Mouse (Mus musculus): ENCODE data around the gene Armc10.
"Not testable (repeated sequence)": the region's sequence is repeated elsewhere in the genome, so short reads cannot be mapped to it uniquely, and the experiment has no call there.

The Armc10 gene

DNA sequence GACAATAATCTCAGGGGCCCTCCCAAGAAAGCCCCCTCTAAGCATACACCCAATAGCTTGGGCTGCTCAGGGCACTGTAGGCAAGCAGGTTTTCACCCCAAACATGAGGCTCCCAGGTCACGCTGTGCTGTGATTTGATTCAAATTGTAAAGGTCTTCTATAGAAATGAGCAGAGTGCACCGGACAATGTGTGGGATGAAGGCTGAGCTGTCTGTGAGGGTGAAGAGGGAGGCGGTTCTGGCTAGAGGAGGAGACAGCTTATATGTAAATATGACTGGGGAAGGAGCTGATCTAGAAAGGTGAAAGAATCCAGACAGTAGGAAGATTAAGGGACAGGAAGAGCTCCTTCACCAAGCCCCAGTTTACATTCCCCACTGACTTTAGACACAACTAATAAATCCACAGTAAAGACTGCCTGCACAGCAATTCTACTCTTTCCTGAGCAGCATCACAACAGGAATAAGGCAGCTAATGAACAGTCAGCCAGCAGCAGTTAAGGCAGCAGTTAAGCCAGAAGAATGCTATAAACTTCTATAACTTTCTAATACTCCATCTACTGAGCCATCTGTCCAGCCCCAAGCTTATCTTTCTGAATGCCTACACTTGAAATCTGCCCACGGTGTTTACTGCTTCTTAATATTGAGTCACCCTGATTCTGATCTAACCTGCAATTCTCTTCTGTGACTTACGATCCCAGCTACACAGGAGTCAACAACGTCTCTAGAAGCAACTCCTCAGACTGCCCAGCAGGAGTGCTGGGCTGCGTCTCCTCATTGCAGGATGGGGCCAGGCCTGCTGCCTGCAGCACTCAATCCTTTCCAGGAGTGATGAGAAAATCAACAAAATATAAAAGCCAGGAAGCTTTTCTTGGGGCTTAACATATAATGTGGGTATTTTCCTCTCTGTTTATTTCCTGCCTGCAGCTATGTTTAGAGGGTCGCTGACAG is 21.9 kb downstream of the Armc10 start:
- no peak for DNase-seq (ENCODE audit: low spot score in 2 of 2)

DNA sequence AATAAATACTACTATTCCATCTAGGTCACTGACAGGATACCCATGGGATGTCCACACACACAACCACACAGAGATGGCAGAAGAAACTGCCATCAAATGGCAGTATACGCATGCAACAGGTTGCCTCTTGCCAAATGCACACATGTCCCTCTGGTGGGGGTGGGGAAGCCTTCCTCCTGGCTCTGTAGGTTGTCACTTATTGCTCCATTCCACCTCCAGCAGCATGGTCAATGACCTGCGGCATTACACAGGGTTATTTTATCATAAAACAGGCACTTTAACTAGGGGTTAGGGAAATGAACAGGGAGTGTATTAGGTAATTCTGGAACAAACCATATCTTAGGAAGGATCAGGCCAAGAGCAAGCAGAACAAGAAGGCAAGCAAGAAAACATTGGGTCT is 23.7 kb downstream of the Armc10 start:
- no peak for DNase-seq (ENCODE audit: low spot score in 2 of 2)

DNA sequence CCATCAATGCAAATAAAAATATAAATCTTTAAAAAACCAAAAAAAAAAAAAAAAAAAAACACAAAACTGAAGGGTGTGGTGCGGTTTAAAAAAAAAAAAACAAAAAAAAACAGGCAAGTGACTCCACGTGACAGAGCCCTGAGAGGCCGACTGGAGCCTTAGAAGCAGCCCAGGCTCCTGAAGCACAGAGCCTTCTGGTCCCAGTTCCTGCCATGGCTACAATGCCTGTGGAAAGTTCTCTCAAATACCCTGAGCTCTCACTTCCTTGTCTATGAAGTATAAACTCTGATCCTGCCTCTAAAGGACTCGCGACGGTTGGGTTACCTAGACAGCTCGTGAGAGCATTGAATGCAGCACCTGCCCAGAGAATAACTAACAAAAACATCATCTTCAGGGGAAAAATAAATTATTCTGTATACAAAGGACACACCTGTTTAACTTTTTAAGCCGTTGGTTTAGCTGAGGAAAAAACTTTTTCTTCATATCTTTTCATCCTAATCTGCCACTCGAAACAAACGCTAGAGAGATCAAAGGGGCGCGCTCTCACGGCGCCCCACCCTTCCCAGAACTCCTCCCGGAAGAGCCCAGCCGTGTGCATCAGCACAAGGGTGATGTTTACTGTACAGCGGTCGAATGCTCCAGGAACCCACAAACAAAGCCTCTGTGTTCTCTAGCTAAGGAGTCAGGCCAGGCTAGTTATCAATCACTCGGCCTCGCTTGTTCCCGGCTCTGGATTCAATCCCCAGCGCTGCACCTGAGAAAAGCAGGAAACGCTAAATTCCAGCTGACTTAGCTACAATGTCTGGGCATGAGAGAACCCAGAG is 27.4 kb downstream of the Armc10 start:
- no peak for DNase-seq (ENCODE audit: low spot score in 2 of 2)

DNA sequence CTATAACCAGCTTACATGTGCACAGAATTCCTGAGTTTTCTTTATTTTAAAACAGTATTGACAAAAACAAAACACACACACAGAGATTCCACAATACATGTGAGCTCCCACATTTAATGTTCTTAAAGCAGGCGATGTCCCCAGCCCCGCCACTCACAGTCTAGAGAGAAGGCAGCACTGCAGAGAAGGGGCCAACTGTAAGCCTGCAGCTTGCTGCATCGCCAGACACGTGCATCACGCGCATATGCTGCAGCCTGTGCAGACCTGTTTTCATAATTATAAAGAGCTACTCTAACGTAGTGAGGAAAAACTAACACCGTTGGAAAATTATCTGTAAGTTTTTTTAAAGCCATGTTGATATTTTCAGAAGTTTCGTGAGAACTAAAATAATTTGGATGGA is 28.1 kb downstream of the Armc10 start:
- DNase-seq (ENCODE audit: low spot score in 2 of 2): no peak

DNA sequence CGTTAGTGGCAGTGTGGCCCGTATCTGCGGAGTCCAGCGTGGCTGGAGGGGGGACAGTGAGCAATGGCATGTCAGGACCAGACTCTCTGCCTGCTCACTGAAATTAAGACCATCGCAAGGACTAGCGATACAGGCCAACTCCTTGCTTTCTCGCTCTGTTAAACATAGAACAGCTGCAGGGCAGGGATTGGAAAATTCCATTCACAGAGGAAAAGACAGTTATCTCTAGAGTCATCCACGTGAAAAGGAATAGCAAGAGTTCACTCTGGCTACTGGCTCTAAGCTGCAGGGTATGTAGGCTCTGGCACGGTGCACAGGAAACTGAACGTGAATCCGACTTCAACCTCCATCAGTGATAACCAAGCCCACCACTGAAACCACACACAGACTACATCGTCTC is 29.4 kb downstream of the Armc10 start:
- DNase-seq (ENCODE audit: low spot score in 2 of 2): no peak

DNA sequence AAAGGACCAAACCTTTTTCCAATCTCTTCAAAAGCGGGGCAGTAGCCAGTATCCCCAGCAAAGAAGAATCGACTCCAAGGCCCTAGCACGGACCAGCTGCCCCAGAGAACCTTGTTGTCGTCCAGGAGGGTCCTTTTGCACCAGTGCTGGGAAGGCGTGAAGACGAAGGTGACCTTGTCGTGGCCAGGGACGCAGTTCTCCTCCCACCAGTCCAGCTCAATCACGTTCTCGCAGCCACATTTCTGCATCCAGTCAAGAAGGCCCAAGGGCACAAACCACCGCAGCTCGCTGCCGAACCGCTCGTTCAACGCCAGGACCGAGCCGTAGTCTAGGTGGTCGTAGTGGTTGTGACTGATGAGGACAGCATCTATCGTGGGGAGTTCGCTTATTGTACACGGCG is 29.9 kb downstream of the Armc10 start:
- no peak for DNase-seq (ENCODE audit: low spot score in 2 of 2)

DNA sequence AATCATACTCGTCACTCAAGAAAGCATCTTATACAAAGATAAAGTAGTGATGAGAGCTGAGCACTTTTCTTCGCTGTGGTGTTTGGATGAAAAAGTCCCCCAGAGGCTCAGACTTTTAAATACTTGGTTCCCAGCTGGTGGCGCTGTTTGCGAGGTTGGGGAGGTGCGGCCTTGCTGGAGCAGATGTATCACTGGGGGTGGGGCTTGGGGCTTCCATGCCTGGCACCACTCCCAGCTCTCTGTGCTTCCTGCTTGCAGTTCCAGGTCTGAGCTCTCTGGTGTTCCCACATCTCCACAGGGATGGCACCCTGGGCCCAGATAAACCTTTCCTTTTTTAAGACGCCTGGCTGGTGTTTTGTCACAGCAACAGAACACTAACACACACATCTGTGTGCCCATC is 32.3 kb downstream of the Armc10 start:
- DNase-seq (ENCODE audit: low spot score in 2 of 2): no peak

DNA sequence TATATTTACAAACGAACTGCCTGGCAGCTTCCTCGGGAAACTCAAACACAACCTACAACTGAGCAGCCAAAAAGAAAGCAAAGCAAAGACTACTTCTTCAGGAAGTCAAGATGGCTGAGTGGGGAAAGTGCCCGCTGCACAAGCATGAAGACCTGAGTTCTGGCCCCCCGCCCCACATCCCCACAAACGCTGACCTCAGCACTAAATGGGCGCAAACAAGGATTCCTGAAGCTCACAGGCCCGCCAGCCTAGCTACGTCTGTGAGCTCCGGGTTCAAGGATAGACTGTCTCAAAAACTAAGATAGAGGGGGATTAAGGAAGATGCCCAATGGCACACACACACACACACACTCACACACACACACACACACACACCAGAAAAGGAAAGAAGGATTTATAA is 32.8 kb downstream of the Armc10 start:
- no peak for DNase-seq (ENCODE audit: low spot score in 2 of 2)

DNA sequence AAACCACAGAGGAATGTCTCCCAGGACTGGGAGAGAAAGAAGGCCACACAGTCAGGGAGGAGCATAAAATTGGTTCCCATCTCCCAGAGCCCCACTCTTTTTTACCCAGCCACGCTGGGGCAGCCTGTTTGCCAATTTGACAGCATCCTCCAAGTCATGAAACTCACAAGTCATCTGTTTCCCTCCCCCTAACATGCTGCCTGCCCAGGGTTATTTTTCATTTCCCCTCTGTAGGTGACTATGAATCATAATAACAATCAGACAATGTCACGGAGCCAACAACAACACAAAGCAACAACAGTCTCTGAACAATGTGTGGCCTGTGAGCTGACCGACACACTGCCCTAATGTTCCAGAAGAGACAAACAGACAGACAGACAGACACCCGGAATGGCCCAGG is 34.4 kb downstream of the Armc10 start:
- no peak for DNase-seq (ENCODE audit: low spot score in 2 of 2)

DNA sequence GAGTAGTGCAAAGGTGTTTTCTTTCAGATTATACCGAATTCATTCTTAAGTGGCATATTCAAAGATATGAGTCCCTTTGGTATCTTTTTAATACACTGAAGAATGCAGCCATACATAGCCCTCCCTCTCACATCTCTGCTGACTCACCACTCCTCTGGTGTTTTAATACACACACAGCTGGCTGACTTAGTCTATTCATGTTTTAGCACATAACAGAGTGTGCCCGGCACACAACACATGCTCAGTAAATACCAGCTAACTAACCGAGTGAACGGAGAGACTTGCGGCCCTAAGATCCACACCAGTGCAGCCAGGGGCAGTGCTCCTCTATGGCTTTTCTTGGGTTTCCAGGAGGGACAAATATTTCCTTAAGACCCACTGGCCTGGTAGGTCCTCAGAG is 35.3 kb downstream of the Armc10 start:
- DNase-seq (ENCODE audit: low spot score in 2 of 2): peak; percentile 40 to 56

DNA sequence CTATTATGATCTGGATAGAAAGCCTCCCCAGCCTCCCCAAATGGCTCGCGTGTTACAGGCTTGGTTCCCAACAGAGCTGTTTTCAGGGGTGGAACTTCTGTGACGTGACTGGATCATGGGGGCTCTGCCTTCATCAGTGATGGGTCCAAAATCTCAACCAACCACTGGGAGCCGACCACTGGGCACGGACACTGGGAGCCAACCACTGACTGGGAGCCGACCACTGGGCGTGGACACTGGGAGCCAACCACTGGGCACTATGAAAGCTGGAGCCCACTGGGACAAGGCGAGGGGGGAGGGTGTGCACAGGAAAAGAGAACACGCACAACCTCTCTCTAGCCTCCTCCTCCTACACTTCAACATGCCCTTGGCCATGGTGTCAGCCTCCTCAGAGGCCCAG is 38.2 kb downstream of the Armc10 start:
- no peak for DNase-seq (ENCODE audit: low spot score in 2 of 2)

DNA sequence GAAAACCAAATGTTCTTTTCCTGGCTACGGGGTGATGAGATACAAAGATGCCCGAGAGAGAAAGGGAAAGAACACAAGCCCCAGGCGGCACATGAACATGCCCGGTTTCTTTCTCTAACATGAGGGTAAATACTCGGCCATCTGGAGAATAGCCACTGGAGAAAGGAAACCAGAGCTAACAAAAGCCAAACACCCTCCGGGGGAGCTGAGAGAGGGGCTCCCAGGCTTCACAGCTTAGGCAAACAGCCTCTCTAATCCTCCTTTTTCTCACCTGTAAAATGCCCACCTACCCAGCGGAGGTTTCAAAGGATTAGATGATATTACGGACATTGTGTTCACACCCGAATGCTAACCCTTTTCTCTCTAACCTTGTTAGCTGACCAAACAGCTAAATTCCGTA is 39.4 kb downstream of the Armc10 start:
- DNase-seq (ENCODE audit: low spot score in 2 of 2): no peak

DNA sequence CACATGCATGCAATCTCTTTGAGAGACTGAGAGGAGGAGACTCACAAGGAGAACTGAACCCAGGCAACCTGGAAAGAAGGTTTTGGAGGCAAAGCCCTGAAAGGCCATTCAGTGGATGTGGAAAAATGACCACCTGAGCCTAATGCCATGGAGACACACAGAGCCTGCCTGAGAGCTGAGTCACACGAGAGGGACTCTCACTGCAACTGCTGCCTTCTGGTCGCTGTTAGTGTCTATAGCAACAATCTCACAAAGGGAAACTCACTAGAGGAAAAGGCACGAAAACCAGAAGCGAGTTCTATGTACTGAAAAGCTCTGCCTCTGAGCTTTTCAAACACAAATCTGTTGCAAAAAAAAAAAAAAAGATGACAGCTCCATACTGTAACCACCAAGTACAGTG is 41.4 kb downstream of the Armc10 start:
- DNase-seq (ENCODE audit: low spot score in 2 of 2): peak in 1 of 2 experiments; percentile 29

DNA sequence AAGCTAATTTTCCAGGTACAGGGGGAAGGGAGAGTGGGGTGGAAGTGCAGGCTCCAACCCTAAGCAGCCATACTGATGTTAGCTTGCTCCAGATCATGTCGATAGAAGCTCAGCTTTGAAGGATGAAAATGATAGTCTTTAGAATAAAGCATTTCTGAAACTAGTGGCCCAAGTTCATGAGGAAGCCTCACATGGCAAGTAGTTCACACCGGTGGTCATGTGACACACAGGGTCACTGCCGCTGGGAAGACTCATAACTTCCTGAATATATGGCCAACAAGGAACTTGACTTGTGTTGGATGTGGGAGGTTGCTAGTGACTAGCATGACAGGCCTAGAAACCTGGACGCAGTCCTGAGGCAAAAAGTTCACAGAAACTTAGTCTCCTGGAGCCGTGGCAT is 46.6 kb downstream of the Armc10 start:
- DNase-seq (ENCODE audit: low spot score in 2 of 2): no peak

DNA sequence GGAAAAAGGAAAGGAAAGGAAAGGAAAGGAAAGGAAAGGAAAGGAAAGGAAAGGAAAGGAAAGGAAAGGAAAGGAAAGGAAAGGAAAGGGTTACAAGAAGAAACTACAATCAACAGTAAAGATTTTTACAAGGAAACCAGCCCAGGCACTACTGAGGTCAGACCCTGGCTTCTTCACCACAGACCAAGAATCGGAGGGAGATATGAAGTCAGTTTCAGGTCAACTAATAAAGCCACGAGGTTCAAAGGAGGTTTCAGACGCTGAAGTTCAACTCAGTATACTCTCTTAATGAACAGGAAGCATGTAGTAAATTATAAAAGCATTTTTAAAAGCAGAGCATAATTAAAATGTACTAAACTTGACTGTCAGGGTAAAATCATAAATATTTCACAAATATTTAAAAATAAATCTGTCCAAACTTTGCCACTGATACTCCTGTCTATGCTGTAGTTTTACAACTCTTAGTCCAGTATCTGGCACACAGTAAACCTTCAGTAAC is 47.8 kb downstream of the Armc10 start:
- no peak for DNase-seq (ENCODE audit: low spot score in 2 of 2)

DNA sequence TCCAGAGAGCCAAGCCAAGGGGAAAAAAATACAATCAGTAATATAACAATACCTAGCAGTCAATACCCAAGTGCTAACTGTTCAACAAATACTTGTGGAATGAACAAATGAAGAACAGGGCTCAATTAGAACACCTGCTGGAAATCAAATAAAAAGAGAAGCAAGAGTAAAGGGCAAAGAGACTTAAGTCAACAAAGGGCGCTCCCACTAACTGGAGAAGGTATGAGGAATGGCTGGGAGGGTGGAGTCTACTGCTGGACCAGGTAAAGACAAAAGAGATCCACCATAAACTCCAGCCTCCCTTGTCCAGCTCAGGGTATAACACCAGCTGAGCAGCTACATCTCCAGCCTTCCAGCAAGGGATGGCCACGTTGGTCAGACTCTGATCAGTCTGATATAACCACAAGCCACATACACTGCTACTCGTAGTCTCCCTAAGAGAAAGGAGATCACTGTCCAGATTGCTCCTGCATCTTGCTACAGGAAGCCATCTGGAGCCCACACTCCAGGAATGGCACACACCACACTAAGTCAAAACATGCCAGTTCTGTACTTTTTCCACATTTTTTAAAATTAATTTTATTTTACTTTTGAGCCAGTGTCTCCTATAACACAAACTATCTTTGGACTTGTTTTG is 49.4 kb downstream of the Armc10 start:
- DNase-seq (ENCODE audit: low spot score in 2 of 2): no peak

DNA sequence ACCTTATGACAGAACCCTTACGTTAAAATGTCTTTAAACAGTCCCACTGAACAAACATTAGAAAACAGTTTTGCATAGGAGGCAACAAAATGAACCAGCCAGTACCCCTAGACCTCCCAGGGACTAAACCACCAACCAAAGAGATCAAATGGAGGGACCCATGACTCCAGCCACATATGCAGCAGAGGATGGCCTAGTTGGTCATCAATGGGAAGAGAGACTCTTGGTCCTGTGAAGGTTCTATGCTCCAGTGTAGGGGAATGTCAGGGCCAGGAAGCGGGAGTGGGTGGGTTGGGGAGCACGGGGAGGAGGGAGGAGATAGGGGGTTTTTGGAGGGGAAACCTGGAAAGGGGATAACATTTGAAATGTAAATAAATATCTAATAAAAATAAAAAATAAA is 53.9 kb downstream of the Armc10 start:
- DNase-seq (ENCODE audit: low spot score in 2 of 2): not testable (repeated sequence)

DNA sequence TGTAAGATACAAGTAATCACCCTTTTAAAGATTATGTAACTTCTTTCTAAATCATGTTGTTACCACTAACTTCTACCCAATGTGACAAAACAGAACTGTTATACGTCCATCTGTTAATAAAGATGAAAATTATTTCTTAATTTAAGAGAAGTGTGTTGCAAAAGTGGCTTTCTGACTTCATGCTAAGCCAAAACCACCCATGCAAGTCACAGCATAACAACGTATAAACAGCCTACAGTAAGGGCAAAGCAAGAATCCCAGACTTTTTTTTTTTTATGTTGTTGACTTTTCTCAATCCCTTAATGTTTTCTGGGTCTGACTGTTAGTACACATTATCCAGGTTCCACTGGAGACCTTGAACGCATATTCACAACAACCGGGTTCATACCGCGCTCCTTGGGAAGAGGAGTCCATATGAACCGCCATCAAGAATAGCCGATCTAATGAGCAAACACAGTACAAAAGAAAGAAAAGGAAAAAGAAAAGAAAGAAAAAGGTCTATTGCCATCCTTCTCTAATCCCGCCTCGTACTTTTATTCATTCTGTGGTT is 54.7 kb downstream of the Armc10 start:
- DNase-seq (ENCODE audit: low spot score in 2 of 2): no peak

DNA sequence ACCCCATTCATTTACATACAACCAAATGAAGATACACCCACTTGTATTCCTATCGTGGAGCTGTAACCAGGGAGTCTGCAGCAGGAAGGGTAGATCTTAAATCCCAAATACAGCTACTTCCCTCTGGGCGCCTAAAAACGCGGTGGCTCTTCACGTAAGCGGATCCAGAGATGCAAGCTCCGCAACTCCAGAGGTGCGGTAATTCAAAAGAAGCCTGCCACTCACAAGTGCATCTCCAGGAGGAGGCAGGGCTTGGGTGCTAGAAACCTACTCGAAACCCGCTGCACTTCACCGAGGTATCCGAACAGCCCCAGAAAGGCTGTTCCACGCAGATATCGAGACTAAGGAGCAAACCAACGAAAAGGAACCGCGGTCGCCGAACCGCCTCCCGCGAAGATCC is 55.3 kb downstream of the Armc10 start:
- DNase-seq (ENCODE audit: low spot score in 2 of 2): no peak

DNA sequence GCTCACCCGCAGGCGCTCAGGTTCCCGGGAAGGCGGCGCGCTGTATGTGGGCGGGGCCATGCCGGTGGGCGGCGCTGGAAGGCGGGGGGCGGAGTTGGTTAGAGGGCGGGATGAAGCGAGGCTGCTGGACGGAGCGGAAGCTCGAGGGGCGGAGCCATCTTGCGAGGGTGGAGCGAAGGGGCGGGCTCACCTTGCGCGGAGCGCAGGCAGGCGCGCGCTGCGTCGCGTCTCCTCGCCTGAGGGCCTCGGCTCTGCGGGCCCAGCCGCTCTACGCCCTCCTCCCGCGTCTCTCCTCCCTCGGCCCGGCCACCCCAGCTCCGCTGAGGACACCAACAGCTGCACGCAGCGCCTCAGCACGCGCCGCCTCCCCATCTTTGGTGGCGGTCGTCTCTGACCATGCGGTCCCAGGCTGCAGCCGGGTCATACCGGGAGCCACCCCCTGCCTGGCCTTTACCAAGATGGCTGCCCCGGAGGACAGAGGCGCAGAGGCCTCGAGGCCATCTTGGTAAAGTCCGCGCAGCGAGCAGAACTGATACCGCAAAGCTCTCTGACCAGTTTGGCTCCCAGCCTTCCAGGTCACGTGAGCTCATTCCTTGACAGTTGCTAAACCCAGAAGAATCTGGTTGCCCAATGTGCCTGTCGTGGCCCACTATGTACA is 55.9 kb downstream of the Armc10 start, which contains the start of gene Napepld:
Gene Napepld (minus strand): TSS at position 46 of the 658 bp plus-strand sequence.
- peak; percentile 99 for DNase-seq (ENCODE audit: low spot score in 2 of 2)

DNA sequence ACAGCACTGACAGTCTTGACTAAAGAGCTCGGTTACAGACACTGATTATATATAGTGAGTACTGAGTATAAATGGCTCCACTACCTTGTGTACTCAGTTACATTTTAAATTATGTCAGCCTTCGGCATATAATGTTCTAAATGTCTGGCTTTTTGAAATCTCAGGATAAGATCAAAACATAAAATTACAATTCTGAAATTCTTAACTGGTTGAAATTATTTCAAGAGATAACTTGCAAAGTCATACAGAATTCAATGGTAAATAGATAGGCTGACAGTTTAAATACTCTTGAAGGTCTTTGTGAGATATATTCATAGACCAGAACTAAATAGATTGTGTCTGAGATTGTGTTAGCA is 56.4 kb downstream of the Armc10 start:
- no peak for DNase-seq (ENCODE audit: low spot score in 2 of 2)

Data from frontal cortex, postnatal 36 days (tissue).